Mouse (Mus musculus) limb, embryonic 11.5 days (tissue): ENCODE data around the gene Pex14. TPM values are rescaled to one million over a fixed set of nuclear protein-coding genes. Genes with fewer than 3 reads are reported as not detected.

Experiments used
- ATAC-seq: fragments of 200-750 bp; cut with Nextera tagmentation; 2 replicates; pipeline ENCODE4 v1.8.0; 2017; ENCODE audit warnings: low read depth; ENCODE audit not compliant: insufficient number of reproducible peaks, low FRiP score, low TSS enrichment
- DNase-seq: peaks from one replicate; pipeline ENCODE4 v3.0.0-alpha.2; 2015; ENCODE audit warnings: low spot score
- H3K27ac ChIP-seq: fragments of 300-500 bp; sonication (generic); replicated peaks from 2 replicates; pipeline ENCODE4 v1.5.1; 2014; ENCODE audit warnings: low read depth, mild to moderate bottlenecking, low read length
- H3K27me3 ChIP-seq: fragments of 300-500 bp; sonication (generic); 2 replicates; pipeline ENCODE4 v1.6.1; 2014; ENCODE audit warnings: mild to moderate bottlenecking, low read length, mixed read lengths; ENCODE audit not compliant: control insufficient read depth, insufficient read depth
- H3K36me3 ChIP-seq: fragments of 300-500 bp; sonication (generic); 2 replicates; pipeline ENCODE4 v1.6.1; 2014; ENCODE audit warnings: mild to moderate bottlenecking, low read length, moderate library complexity, mixed read lengths; ENCODE audit not compliant: control insufficient read depth, insufficient read depth
- H3K4me1 ChIP-seq: fragments of 300-500 bp; sonication (generic); 2 replicates; pipeline ENCODE4 v1.6.1; 2014; ENCODE audit warnings: low read length, mixed read lengths; ENCODE audit not compliant: control insufficient read depth, insufficient read depth
- H3K4me2 ChIP-seq: fragments of 300-500 bp; sonication (generic); 2 replicates; pipeline ENCODE4 v1.6.1; 2014; ENCODE audit warnings: low read depth, mild to moderate bottlenecking, moderate library complexity; ENCODE audit not compliant: severe bottlenecking
- H3K4me3 ChIP-seq: fragments of 300-500 bp; sonication (generic); 2 replicates; pipeline ENCODE4 v1.5.1; 2014; ENCODE audit warnings: low read depth, low read length
- H3K9ac ChIP-seq: fragments of 300-500 bp; sonication (generic); 2 replicates; pipeline ENCODE4 v1.6.1; 2014; ENCODE audit warnings: mild to moderate bottlenecking, low read length
- H3K9me3 ChIP-seq: fragments of 300-500 bp; sonication (generic); 2 replicates; pipeline ENCODE4 v1.6.1; 2016; ENCODE audit warnings: low read length; ENCODE audit not compliant: control insufficient read depth
- whole genome bisulfite sequencing: fragments of 180-500 bp; shearing (Covaris S2); extraction: QIAGEN DNeasy Blood & Tissue Kit; methylation state at CpG from one replicate; pipeline ENCODE4 v1.1.7; 2014; 5-methylcytosine and 5-hydroxymethylcytosine counted together
- polyA plus RNA-seq: library from polyadenylated mRNA; unstranded; fragments of >200 nt; fragmentation: Nextera tagmentation; extraction: Ambion mirVana; gene quantifications from 2 replicates; pipeline ENCODE4 v1.2.1, GENCODE M21; 2014

The Pex14 gene
- polyA plus RNA-seq, 1 experiment from 2014 or later = 41.1 TPM

- Histone ChIP-seq H3K9ac (peak within 1 kb of the TSS; percentile 74), H3K4me1 (peaks cover 4% of the 10 kb centered on the region), H3K4me3 (peak within 1 kb of the TSS; percentile 58), H3K27ac (peak within 1 kb of the TSS; percentile 90), H3K36me3 (no peaks in the 10 kb centered on the region), H3K27me3 (no peaks in the 10 kb centered on the region), H3K4me2 (peak within 1 kb of the TSS; percentile 60), H3K9me3 (no peaks in the 10 kb centered on the region)
- ATAC-seq (peak; percentile 91), DNase-seq (peak; percentile 99)
- 1% methylated on average over 68 of the region's 68 CpGs for WGBS
Observed at GRCm38 (mm10) chr4:149136982-149137770, 37.5 kb upstream of the Pex14 start, which contains the start of gene Cenps. Gene Cenps, minus strand, starts transcription at chr4:149137629.

- H3K9ac ChIP-seq = peak overlapping the region; percentile 74; the same call in 1 of the 2 replicates
- H3K4me2 ChIP-seq = peak overlapping the region; percentile 60
- no peaks in the 10 kb centered on the region for H3K36me3 ChIP-seq
- H3K9me3 ChIP-seq = no peaks in the 10 kb centered on the region
- peaks cover 4% of the 10 kb centered on the region for H3K4me1 ChIP-seq
- no peak overlapping the region for H3K27ac ChIP-seq
- H3K27me3 ChIP-seq = no peaks in the 10 kb centered on the region
- 72% methylated on average over 18 of the region's 18 CpGs for WGBS
- ATAC-seq (no peak), DNase-seq (peak; percentile 39)
- peak overlapping the region; percentile 58 for H3K4me3 ChIP-seq
Observed at GRCm38 (mm10) chr4:149136116-149136850, 36.6 kb upstream of the Pex14 start.

GRCm38 (mm10) chr4:149133395-149133794 lies 33.7 kb upstream of the Pex14 start:
- H3K4me3 ChIP-seq = no peak overlapping the region
- no peaks in the 10 kb centered on the region for H3K9me3 ChIP-seq
- H3K4me2 ChIP-seq = no peak overlapping the region
- H3K36me3 ChIP-seq = no peaks in the 10 kb centered on the region
- 77% methylated on average over 5 of the region's 5 CpGs for WGBS
- DNase-seq (no peak), ATAC-seq (no peak)
- no peaks in the 10 kb centered on the region for H3K27me3 ChIP-seq
- no peak overlapping the region for H3K27ac ChIP-seq
- H3K4me1 ChIP-seq = peaks cover 4% of the 10 kb centered on the region
- H3K9ac ChIP-seq = no peak overlapping the region

GRCm38 (mm10) chr4:149131789-149132565 lies 32.3 kb upstream of the Pex14 start:
- H3K4me3 ChIP-seq = no peak overlapping the region
- no peak overlapping the region for H3K4me2 ChIP-seq
- H3K36me3 ChIP-seq = no peaks in the 10 kb centered on the region
- DNase-seq = no peak
- H3K4me1 ChIP-seq = peaks cover 4% of the 10 kb centered on the region
- H3K9ac ChIP-seq = no peak overlapping the region
- H3K9me3 ChIP-seq = no peaks in the 10 kb centered on the region
- no peak for ATAC-seq
- no peaks in the 10 kb centered on the region for H3K27me3 ChIP-seq
- H3K27ac ChIP-seq = no peak overlapping the region
- 89% methylated on average over 21 of the region's 21 CpGs for WGBS

- Histone ChIP-seq H3K4me1 (no peaks in the 10 kb centered on the region), H3K4me3 (no peak overlapping the region), H3K9ac (no peak overlapping the region), H3K9me3 (no peaks in the 10 kb centered on the region), H3K27ac (no peak overlapping the region), H3K27me3 (no peaks in the 10 kb centered on the region), H3K4me2 (no peak overlapping the region), H3K36me3 (no peaks in the 10 kb centered on the region)
- DNase-seq (no peak), ATAC-seq (no peak)
- 77% methylated on average over 23 of the region's 23 CpGs for WGBS
Observed at GRCm38 (mm10) chr4:149131021-149131752, 31.5 kb upstream of the Pex14 start.

- no peak for DNase-seq
- ATAC-seq = no peak
Observed at GRCm38 (mm10) chr4:149128467-149128866, 28.8 kb upstream of the Pex14 start.

GRCm38 (mm10) chr4:149126663-149127062 lies 27.0 kb upstream of the Pex14 start, which contains the start of gene Cort:
Gene Cort, minus strand, starts transcription at chr4:149126763.
- no peak within 1 kb of the TSS for H3K4me2 ChIP-seq
- DNase-seq (no peak), ATAC-seq (no peak)
- 91% methylated on average over 11 of the region's 11 CpGs for WGBS
- no peak within 1 kb of the TSS for H3K9ac ChIP-seq
- H3K27me3 ChIP-seq = no peaks in the 10 kb centered on the region
- no peaks in the 10 kb centered on the region for H3K4me1 ChIP-seq
- no peaks in the 10 kb centered on the region for H3K9me3 ChIP-seq
- H3K27ac ChIP-seq = no peak within 1 kb of the TSS
- no peak within 1 kb of the TSS for H3K4me3 ChIP-seq
- no peaks in the 10 kb centered on the region for H3K36me3 ChIP-seq

More at GRCm38 (mm10) chr4:149128467-149128866, 28.8 kb upstream of the Pex14 start:
- H3K36me3 ChIP-seq = no peaks in the 10 kb centered on the region
- H3K4me2 ChIP-seq = no peak overlapping the region
- no peak overlapping the region for H3K4me3 ChIP-seq
- H3K9ac ChIP-seq = no peak overlapping the region
- no peaks in the 10 kb centered on the region for H3K4me1 ChIP-seq
- H3K27me3 ChIP-seq = no peaks in the 10 kb centered on the region
- H3K27ac ChIP-seq = no peak overlapping the region
- H3K9me3 ChIP-seq = no peaks in the 10 kb centered on the region
- WGBS = 88% methylated on average over 18 of the region's 18 CpGs
